Mouse (Mus musculus) heart, embryonic 15.5 days (tissue): ENCODE measurements around the gene Col6a5. TPM values are rescaled to one million over a fixed set of nuclear protein-coding genes. Genes with fewer than 3 reads are reported as not detected.

Experiments
- ATAC-seq: fragments of 200-750 bp; cut with Nextera tagmentation; replicated peaks from 2 replicates; pipeline ENCODE4 v1.8.0; 2017; ENCODE audit warnings: low read depth, moderate TSS enrichment; ENCODE audit not compliant: insufficient number of reproducible peaks, insufficient read depth, low FRiP score
- H3K27ac ChIP-seq: fragments of 300-500 bp; sonication (generic); 2 replicates; pipeline ENCODE4 v1.5.1; 2015; ENCODE audit warnings: mild to moderate bottlenecking, inconsistent platforms
- H3K27me3 ChIP-seq: fragments of 300-500 bp; sonication (generic); 2 replicates; pipeline ENCODE4 v1.6.1; 2015; ENCODE audit warnings: inconsistent platforms
- H3K36me3 ChIP-seq: fragments of 300-500 bp; sonication (generic); 2 replicates; pipeline ENCODE4 v1.6.1; 2015; ENCODE audit warnings: mild to moderate bottlenecking, inconsistent platforms
- H3K4me1 ChIP-seq: fragments of 300-500 bp; sonication (generic); replicated peaks from 2 replicates; pipeline ENCODE4 v1.6.1; 2015; ENCODE audit warnings: inconsistent platforms
- H3K4me2 ChIP-seq: fragments of 300-500 bp; sonication (generic); 2 replicates; pipeline ENCODE4 v1.6.1; 2015; ENCODE audit warnings: inconsistent platforms, mild to moderate bottlenecking, moderate library complexity
- H3K4me3 ChIP-seq: fragments of 300-500 bp; sonication (generic); 2 replicates; pipeline ENCODE4 v1.5.1; 2015; ENCODE audit warnings: mild to moderate bottlenecking, inconsistent platforms
- H3K9ac ChIP-seq: fragments of 300-500 bp; sonication (generic); 2 replicates; pipeline ENCODE4 v1.6.1; 2015; ENCODE audit warnings: mild to moderate bottlenecking, inconsistent platforms
- H3K9me3 ChIP-seq: fragments of 300-500 bp; sonication (generic); replicated peaks from 2 replicates; pipeline ENCODE4 v1.6.1; 2016; ENCODE audit warnings: inconsistent platforms
- WGBS: fragments of 180-500 bp; shearing (Covaris S2); methylation state at CpG from one replicate; pipeline ENCODE4 v1.1.7; 2015; ENCODE audit warnings: mixed read lengths; 5-methylcytosine and 5-hydroxymethylcytosine counted together
- polyA plus RNA-seq: library from polyadenylated mRNA; unstranded; fragments of >200 nt; fragmentation: Nextera tagmentation; extraction: Ambion mirVana; gene quantifications from 2 replicates; pipeline ENCODE4 v1.2.1, GENCODE M21; 2015

Col6a5 gene
- 0.23 and 0.25 TPM in 2 replicates for polyA plus RNA-seq

- Histone ChIP-seq H3K27me3 (peaks cover 12% of the 10 kb centered on the region; the same call in 1 of the 2 replicates), H3K4me1 (peaks cover 9% of the 10 kb centered on the region), H3K27ac (no peak within 1 kb of the TSS), H3K9me3 (no peaks in the 10 kb centered on the region), H3K36me3 (no peaks in the 10 kb centered on the region), H3K4me2 (no peak within 1 kb of the TSS), H3K9ac (no peak within 1 kb of the TSS), H3K4me3 (no peak within 1 kb of the TSS)
- no peak for ATAC-seq
- WGBS, result 14% methylated on average over 13 of the region's 13 CpGs
Measured at GRCm38 (mm10) chr9:105960533-105960932, at the start of gene Col6a5. Col6a5 (minus strand) TSS chr9:105960643.

GRCm38 (mm10) chr9:105997955-105998354 is 37.5 kb upstream of the Col6a5 start:
- Histone ChIP-seq H3K36me3 (no peaks in the 10 kb centered on the region), H3K27me3 (no peaks in the 10 kb centered on the region), H3K4me3 (no peak overlapping the region), H3K4me1 (no peaks in the 10 kb centered on the region), H3K9ac (no peak overlapping the region), H3K27ac (no peak overlapping the region), H3K4me2 (no peak overlapping the region), H3K9me3 (no peaks in the 10 kb centered on the region)
- WGBS, result 45% methylated on average over 11 of the region's 11 CpGs
- ATAC-seq, result no peak

GRCm38 (mm10) chr9:105992425-105992824 is 32.0 kb upstream of the Col6a5 start:
- Histone ChIP-seq H3K4me1 (no peaks in the 10 kb centered on the region), H3K9me3 (no peaks in the 10 kb centered on the region), H3K27me3 (no peaks in the 10 kb centered on the region), H3K36me3 (no peaks in the 10 kb centered on the region), H3K27ac (no peak overlapping the region), H3K4me3 (no peak overlapping the region), H3K4me2 (no peak overlapping the region), H3K9ac (no peak overlapping the region)
- 76% methylated on average over 6 of the region's 6 CpGs for WGBS
- no peak for ATAC-seq

GRCm38 (mm10) chr9:105990099-105990498 is 29.7 kb upstream of the Col6a5 start:
- Histone ChIP-seq H3K4me2 (no peak overlapping the region), H3K4me3 (no peak overlapping the region), H3K4me1 (no peaks in the 10 kb centered on the region), H3K36me3 (no peaks in the 10 kb centered on the region), H3K27ac (no peak overlapping the region), H3K27me3 (0 out of 2 replicates have a peak, but pooled peaks cover 4% of the 10 kb centered on the region), H3K9ac (no peak overlapping the region; the same call in 1 of the 2 replicates), H3K9me3 (no peaks in the 10 kb centered on the region)
- no peak for ATAC-seq
- 67% methylated on average over 6 of the region's 6 CpGs for WGBS

- H3K36me3 ChIP-seq, result no peaks in the 10 kb centered on the region
- ATAC-seq, result no peak
- WGBS, result 76% methylated on average over 6 of the region's 6 CpGs
Measured at GRCm38 (mm10) chr9:105989468-105989867, 29.0 kb upstream of the Col6a5 start.

GRCm38 (mm10) chr9:105988096-105988495 is 27.7 kb upstream of the Col6a5 start:
- no peak overlapping the region for H3K9ac ChIP-seq
- no peaks in the 10 kb centered on the region for H3K9me3 ChIP-seq
- H3K27ac ChIP-seq, result no peak overlapping the region
- H3K36me3 ChIP-seq, result no peaks in the 10 kb centered on the region
- no peak overlapping the region for H3K4me3 ChIP-seq
- H3K27me3 ChIP-seq, result 0 out of 2 replicates have a peak, but pooled peaks cover 6% of the 10 kb centered on the region
- H3K4me1 ChIP-seq, result no peaks in the 10 kb centered on the region
- no peak overlapping the region for H3K4me2 ChIP-seq
- WGBS, result 63% methylated on average over 8 of the region's 8 CpGs
- no peak for ATAC-seq

More at GRCm38 (mm10) chr9:105989468-105989867, 29.0 kb upstream of the Col6a5 start:
- Histone ChIP-seq H3K9ac (no peak overlapping the region), H3K4me2 (no peak overlapping the region), H3K4me1 (no peaks in the 10 kb centered on the region), H3K4me3 (no peak overlapping the region), H3K27me3 (0 out of 2 replicates have a peak, but pooled peaks cover 6% of the 10 kb centered on the region), H3K27ac (no peak overlapping the region), H3K9me3 (no peaks in the 10 kb centered on the region)

GRCm38 (mm10) chr9:105984931-105985519 is 24.6 kb upstream of the Col6a5 start:
- ATAC-seq, result no peak
- Histone ChIP-seq H3K36me3 (no peaks in the 10 kb centered on the region), H3K4me1 (no peaks in the 10 kb centered on the region), H3K9ac (no peak overlapping the region), H3K27ac (no peak overlapping the region), H3K4me3 (no peak overlapping the region), H3K4me2 (no peak overlapping the region), H3K9me3 (no peaks in the 10 kb centered on the region), H3K27me3 (0 out of 2 replicates have a peak, but pooled peaks cover 10% of the 10 kb centered on the region)
- WGBS, result 42% methylated on average over 10 of the region's 10 CpGs

- ATAC-seq, result no peak
Measured at GRCm38 (mm10) chr9:105978479-105978878, 18.0 kb upstream of the Col6a5 start.

GRCm38 (mm10) chr9:105976871-105977270 is 16.4 kb upstream of the Col6a5 start:
- no peak for ATAC-seq
- H3K27ac ChIP-seq, result no peak overlapping the region
- 23% methylated on average over 13 of the region's 13 CpGs for WGBS
- no peaks in the 10 kb centered on the region for H3K4me1 ChIP-seq
- no peaks in the 10 kb centered on the region for H3K9me3 ChIP-seq
- H3K4me3 ChIP-seq, result no peak overlapping the region
- H3K36me3 ChIP-seq, result no peaks in the 10 kb centered on the region
- H3K27me3 ChIP-seq, result peaks cover 20% of the 10 kb centered on the region; the same call in 1 of the 2 replicates
- no peak overlapping the region for H3K9ac ChIP-seq
- H3K4me2 ChIP-seq, result no peak overlapping the region

More at GRCm38 (mm10) chr9:105978479-105978878, 18.0 kb upstream of the Col6a5 start:
- Histone ChIP-seq H3K27me3 (peaks cover 20% of the 10 kb centered on the region; the same call in 1 of the 2 replicates), H3K27ac (no peak overlapping the region), H3K4me2 (no peak overlapping the region), H3K36me3 (no peaks in the 10 kb centered on the region), H3K9ac (no peak overlapping the region), H3K9me3 (no peaks in the 10 kb centered on the region), H3K4me1 (no peaks in the 10 kb centered on the region), H3K4me3 (no peak overlapping the region)
- WGBS, result 82% methylated on average over 8 of the region's 8 CpGs

GRCm38 (mm10) chr9:105976314-105976713 is 15.9 kb upstream of the Col6a5 start:
- WGBS, result 52% methylated on average over 6 of the region's 6 CpGs

GRCm38 (mm10) chr9:105973736-105974135 is 13.3 kb upstream of the Col6a5 start:
- no peak for ATAC-seq
- Histone ChIP-seq H3K27ac (no peak overlapping the region), H3K9ac (no peak overlapping the region), H3K9me3 (no peaks in the 10 kb centered on the region), H3K4me1 (no peaks in the 10 kb centered on the region), H3K4me2 (no peak overlapping the region), H3K27me3 (peaks cover 16% of the 10 kb centered on the region; the same call in 1 of the 2 replicates), H3K4me3 (no peak overlapping the region), H3K36me3 (no peaks in the 10 kb centered on the region)
- WGBS, result 79% methylated on average over 1 of the region's 1 CpGs

More at GRCm38 (mm10) chr9:105976314-105976713, 15.9 kb upstream of the Col6a5 start:
- H3K4me2 ChIP-seq, result no peak overlapping the region
- H3K9me3 ChIP-seq, result no peaks in the 10 kb centered on the region
- H3K27ac ChIP-seq, result no peak overlapping the region
- no peak for ATAC-seq
- H3K4me3 ChIP-seq, result no peak overlapping the region
- no peaks in the 10 kb centered on the region for H3K4me1 ChIP-seq
- no peaks in the 10 kb centered on the region for H3K36me3 ChIP-seq
- no peak overlapping the region for H3K9ac ChIP-seq
- peaks cover 17% of the 10 kb centered on the region; the same call in 1 of the 2 replicates for H3K27me3 ChIP-seq

GRCm38 (mm10) chr9:105972031-105972430 is 11.6 kb upstream of the Col6a5 start:
- ATAC-seq, result no peak
- no peak overlapping the region for H3K4me3 ChIP-seq
- no peaks in the 10 kb centered on the region for H3K36me3 ChIP-seq
- no peak overlapping the region for H3K9ac ChIP-seq
- WGBS, result 82% methylated on average over 3 of the region's 3 CpGs
- no peak overlapping the region for H3K4me2 ChIP-seq
- H3K27me3 ChIP-seq, result peaks cover 13% of the 10 kb centered on the region; the same call in 1 of the 2 replicates
- no peaks in the 10 kb centered on the region for H3K9me3 ChIP-seq
- no peaks in the 10 kb centered on the region for H3K4me1 ChIP-seq
- no peak overlapping the region for H3K27ac ChIP-seq
